Mouse (Mus musculus) hindbrain, embryonic 13.5 days (tissue): Measurements from ENCODE around the gene Snx25. TPM values are rescaled to one million over a fixed set of nuclear protein-coding genes. Genes with fewer than 3 reads are reported as not detected.
"Not testable (repeated sequence)": the region's sequence is repeated elsewhere in the genome, so short reads cannot be mapped to it uniquely, and the experiment has no call there.

ENCODE experiments used
- ATAC-seq: fragments of 200-750 bp; cut with Nextera tagmentation; 2 replicates; pipeline ENCODE4 v1.8.0; 2017; ENCODE audit warnings: moderate TSS enrichment; ENCODE audit not compliant: low FRiP score
- H3K27ac ChIP-seq: fragments of 300-500 bp; sonication (generic); 2 replicates; pipeline ENCODE4 v1.5.1; 2015; ENCODE audit warnings: inconsistent platforms, mild to moderate bottlenecking, moderate library complexity
- H3K27me3 ChIP-seq: fragments of 300-500 bp; sonication (generic); 2 replicates; pipeline ENCODE4 v1.6.1; 2015; ENCODE audit warnings: mild to moderate bottlenecking, inconsistent platforms
- H3K36me3 ChIP-seq: fragments of 300-500 bp; sonication (generic); 2 replicates; pipeline ENCODE4 v1.6.1; 2015; ENCODE audit warnings: mild to moderate bottlenecking, inconsistent platforms
- H3K4me1 ChIP-seq: fragments of 300-500 bp; sonication (generic); replicated peaks from 2 replicates; pipeline ENCODE4 v1.6.1; 2015; ENCODE audit warnings: inconsistent platforms
- H3K4me2 ChIP-seq: fragments of 300-500 bp; sonication (generic); 2 replicates; pipeline ENCODE4 v1.6.1; 2015; ENCODE audit warnings: inconsistent platforms, mild to moderate bottlenecking, moderate library complexity
- H3K4me3 ChIP-seq: fragments of 300-500 bp; sonication (generic); 2 replicates; pipeline ENCODE4 v1.5.1; 2015; ENCODE audit warnings: mild to moderate bottlenecking, inconsistent platforms
- H3K9ac ChIP-seq: fragments of 300-500 bp; sonication (generic); 2 replicates; pipeline ENCODE4 v1.6.1; 2015; ENCODE audit warnings: mild to moderate bottlenecking, inconsistent platforms
- H3K9me3 ChIP-seq: fragments of 300-500 bp; sonication (generic); 2 replicates; pipeline ENCODE4 v1.6.1; 2016; ENCODE audit warnings: inconsistent platforms
- WGBS: fragments of 180-500 bp; shearing (Covaris S2); methylation state at CpG from one replicate; pipeline ENCODE4 v1.1.7; 2015; 5-methylcytosine and 5-hydroxymethylcytosine counted together
- polyA plus RNA-seq: library from polyadenylated mRNA; unstranded; fragments of >200 nt; fragmentation: Nextera tagmentation; extraction: Ambion mirVana; gene quantifications from 2 replicates; pipeline ENCODE4 v1.2.1, GENCODE M21; 2015

Snx25 gene
- polyA plus RNA-seq, 1 experiment from 2014 or later, result 6.4 TPM

DNA sequence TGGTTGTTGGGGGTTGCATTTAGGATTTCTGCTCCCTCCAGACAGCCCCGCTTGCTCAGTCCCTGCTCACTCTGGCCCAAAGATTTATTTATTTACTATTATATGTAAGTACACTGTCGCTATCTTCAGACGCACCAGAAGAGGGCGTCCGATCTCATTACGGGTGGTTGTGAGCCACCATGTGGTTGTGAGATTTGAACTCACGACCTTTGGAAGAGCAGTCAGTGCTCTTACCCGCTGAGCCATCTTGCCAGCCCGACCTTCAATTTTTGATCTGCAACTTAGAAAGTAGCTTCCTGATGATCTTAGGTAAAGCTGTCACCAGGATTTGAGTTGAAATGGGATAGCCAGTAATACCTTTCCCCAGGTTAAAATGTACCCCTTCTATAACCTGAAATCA lies 2.2 kb downstream of the Snx25 start:
- Histone ChIP-seq H3K27me3 (peaks cover 19% of the 10 kb centered on the region), H3K4me1 (peaks cover 24% of the 10 kb centered on the region), H3K4me3 (no peak overlapping the region), H3K9me3 (no peaks in the 10 kb centered on the region), H3K9ac (no peak overlapping the region), H3K4me2 (no peak overlapping the region), H3K27ac (no peak overlapping the region), H3K36me3 (no peaks in the 10 kb centered on the region)
- WGBS, result 74% methylated on average over 9 of the region's 9 CpGs
- no peak for ATAC-seq

GRCm38 (mm10) chr8:46149306-46149705 lies 2.7 kb downstream of the Snx25 start:
- no peak overlapping the region for H3K4me3 ChIP-seq
- H3K9ac ChIP-seq, result no peak overlapping the region
- ATAC-seq, result no peak
- no peak overlapping the region for H3K4me2 ChIP-seq
- no peaks in the 10 kb centered on the region for H3K9me3 ChIP-seq
- WGBS, result 88% methylated on average over 6 of the region's 6 CpGs
- peaks cover 14% of the 10 kb centered on the region for H3K27me3 ChIP-seq
- no peaks in the 10 kb centered on the region for H3K36me3 ChIP-seq
- H3K27ac ChIP-seq, result no peak overlapping the region
- peaks cover 24% of the 10 kb centered on the region for H3K4me1 ChIP-seq

DNA sequence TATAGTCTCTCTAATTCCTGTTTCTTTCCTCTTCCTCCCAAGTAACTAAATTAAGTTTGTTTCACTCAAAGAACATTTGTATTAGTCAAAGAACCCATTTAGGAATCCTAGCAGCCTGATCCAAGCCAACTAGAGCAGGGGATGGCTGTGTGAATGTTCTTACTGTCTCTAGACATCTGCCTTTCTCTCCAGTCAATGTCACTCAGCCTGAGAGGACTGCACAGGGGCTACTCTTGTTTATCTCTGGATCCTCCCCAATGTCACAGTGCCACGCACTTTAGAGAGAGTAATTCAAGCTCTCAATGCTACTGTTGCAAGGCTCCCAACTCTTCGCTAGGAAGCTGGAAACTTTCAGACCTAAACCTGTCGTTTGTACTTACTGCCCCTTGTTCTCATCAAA lies 5.8 kb downstream of the Snx25 start:
- no peak for ATAC-seq
- Histone ChIP-seq H3K4me2 (no peak overlapping the region), H3K9me3 (no peaks in the 10 kb centered on the region), H3K9ac (no peak overlapping the region), H3K4me3 (no peak overlapping the region), H3K27ac (no peak overlapping the region), H3K27me3 (peaks cover 6% of the 10 kb centered on the region; the same call in 1 of the 2 replicates), H3K36me3 (no peaks in the 10 kb centered on the region), H3K4me1 (peaks cover 19% of the 10 kb centered on the region)
- WGBS, result 48% methylated on average over 3 of the region's 3 CpGs

- H3K4me3 ChIP-seq, result no peak overlapping the region
- H3K27ac ChIP-seq, result no peak overlapping the region
- no peaks in the 10 kb centered on the region for H3K36me3 ChIP-seq
- no peak overlapping the region for H3K4me2 ChIP-seq
- no peaks in the 10 kb centered on the region for H3K9me3 ChIP-seq
- no peak overlapping the region for H3K9ac ChIP-seq
- peaks cover 7% of the 10 kb centered on the region for H3K4me1 ChIP-seq
- no peaks in the 10 kb centered on the region for H3K27me3 ChIP-seq
- WGBS, result 56% methylated on average over 1 of the region's 1 CpGs
- no peak for ATAC-seq
These were observed 8.0 kb downstream of the Snx25 start for GRCm38 (mm10) chr8:46143924-46144323.

DNA sequence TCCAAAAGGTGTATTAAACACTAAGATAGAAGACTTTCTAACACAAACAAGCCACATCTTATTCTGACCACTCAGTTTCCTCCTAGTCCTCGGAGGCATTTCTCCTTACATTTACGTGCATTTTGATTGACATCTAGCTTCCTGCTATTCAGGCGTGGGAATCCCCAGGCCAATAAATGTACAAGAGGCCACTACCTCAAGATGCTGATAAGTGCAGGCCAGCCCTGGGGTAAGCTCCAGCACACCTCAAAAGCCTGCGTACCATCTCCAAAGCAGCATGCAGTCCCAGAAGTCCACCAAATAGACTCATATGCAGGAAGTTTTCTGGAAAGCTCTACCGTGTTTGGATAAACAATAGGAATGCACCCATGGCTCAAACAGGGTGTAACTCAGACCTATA lies 8.5 kb downstream of the Snx25 start:
- 73% methylated on average over 5 of the region's 5 CpGs for WGBS
- Histone ChIP-seq H3K9me3 (no peaks in the 10 kb centered on the region), H3K4me3 (no peak overlapping the region), H3K4me2 (no peak overlapping the region), H3K9ac (no peak overlapping the region), H3K4me1 (peaks cover 7% of the 10 kb centered on the region), H3K36me3 (no peaks in the 10 kb centered on the region), H3K27ac (no peak overlapping the region), H3K27me3 (no peaks in the 10 kb centered on the region)
- ATAC-seq, result no peak

- no peaks in the 10 kb centered on the region for H3K36me3 ChIP-seq
- no peak for ATAC-seq
- H3K4me1 ChIP-seq, result peaks cover 7% of the 10 kb centered on the region
- no peaks in the 10 kb centered on the region for H3K27me3 ChIP-seq
- H3K9me3 ChIP-seq, result no peaks in the 10 kb centered on the region
- WGBS, result 97% methylated on average over 4 of the region's 4 CpGs
- H3K4me2 ChIP-seq, result no peak overlapping the region
- no peak overlapping the region for H3K4me3 ChIP-seq
- no peak overlapping the region for H3K27ac ChIP-seq
- no peak overlapping the region for H3K9ac ChIP-seq
These were observed 9.4 kb downstream of the Snx25 start for GRCm38 (mm10) chr8:46142498-46143081.

- WGBS, result 90% methylated on average over 3 of the region's 3 CpGs
- no peak overlapping the region for H3K4me3 ChIP-seq
- ATAC-seq, result no peak
- no peaks in the 10 kb centered on the region for H3K36me3 ChIP-seq
- H3K4me1 ChIP-seq, result peaks cover 3% of the 10 kb centered on the region
- no peak overlapping the region for H3K9ac ChIP-seq
- no peak overlapping the region for H3K4me2 ChIP-seq
- H3K27me3 ChIP-seq, result no peaks in the 10 kb centered on the region
- no peak overlapping the region for H3K27ac ChIP-seq
- no peaks in the 10 kb centered on the region for H3K9me3 ChIP-seq
These were observed 10.3 kb downstream of the Snx25 start for GRCm38 (mm10) chr8:46141688-46142087.

DNA sequence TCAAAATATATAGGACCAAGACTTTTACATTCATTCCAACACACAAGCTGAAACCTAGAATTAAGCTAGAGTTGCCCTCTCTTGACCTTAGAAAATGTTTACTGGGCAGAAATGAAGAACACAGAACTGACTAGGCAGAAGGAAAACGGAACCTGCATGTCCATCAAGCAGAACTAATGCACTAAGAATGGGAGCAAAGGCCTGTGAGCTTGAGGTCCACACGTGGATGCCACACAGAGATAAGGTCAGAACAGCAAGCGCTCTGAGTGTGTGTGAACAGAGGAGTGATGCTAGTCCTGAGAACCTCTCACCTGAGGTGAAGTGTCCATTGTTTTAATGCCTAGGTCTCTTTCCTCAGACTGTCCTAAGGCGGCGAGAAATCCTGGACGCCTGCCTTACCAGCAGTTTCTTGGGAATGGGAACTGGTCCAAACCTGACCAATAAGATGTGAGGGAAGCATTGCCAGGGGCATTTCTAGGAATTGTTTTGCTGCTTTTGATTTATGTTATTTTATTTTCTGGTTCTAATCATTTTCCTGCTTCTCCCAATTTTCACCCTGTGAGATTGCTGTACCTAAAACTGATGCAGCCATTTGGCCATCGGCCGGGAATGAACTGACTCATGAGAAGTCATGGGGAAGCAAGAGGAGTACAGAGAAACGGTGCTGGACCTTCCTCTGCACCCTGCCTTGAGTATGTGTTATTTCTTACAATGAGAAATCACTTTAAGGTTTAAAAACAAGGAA lies 11.4 kb downstream of the Snx25 start:
- no peak overlapping the region for H3K4me2 ChIP-seq
- no peak overlapping the region for H3K9ac ChIP-seq
- no peaks in the 10 kb centered on the region; the same call in none of the 2 replicates for H3K4me1 ChIP-seq
- H3K4me3 ChIP-seq, result no peak overlapping the region
- no peaks in the 10 kb centered on the region for H3K27me3 ChIP-seq
- H3K36me3 ChIP-seq, result 0 out of 2 replicates have a peak, but pooled peaks cover 3% of the 10 kb centered on the region
- no peak for ATAC-seq
- H3K27ac ChIP-seq, result no peak overlapping the region
- H3K9me3 ChIP-seq, result no peaks in the 10 kb centered on the region
- WGBS, result 83% methylated on average over 9 of the region's 9 CpGs

DNA sequence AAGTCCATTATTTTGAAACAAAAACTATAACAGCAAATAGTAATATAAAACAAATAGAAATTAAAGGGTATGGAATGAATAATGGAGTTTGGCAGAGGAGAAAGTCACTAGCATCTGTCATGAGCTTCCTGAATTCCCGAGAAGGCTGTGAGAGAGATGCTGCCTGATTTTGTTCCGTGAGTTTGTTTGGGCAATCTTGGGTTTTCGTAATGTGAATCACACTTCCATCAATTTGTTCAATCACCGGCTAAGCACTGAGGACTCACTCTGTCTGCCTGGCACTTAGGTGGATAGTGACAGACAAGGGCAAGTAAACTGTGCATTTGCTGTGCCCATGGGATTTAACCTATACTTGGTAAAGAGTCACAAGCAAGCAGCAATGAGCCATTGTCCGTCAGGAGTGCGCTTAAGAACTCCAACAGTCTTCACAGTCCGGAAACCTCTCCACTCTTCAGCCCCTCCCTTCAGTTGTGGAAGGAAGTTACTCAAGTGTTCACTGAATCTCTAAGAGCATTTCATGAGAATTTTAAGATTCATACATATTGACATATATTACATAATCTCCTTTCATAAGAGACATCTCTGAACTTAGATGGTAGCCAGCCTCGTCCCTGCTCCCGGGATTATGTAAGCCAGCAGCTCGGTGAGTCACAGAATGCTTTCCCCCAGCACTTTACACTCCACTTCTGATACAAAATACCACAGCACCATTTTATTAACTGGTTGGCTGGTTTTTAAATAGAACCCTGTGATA lies 13.9 kb downstream of the Snx25 start:
- Histone ChIP-seq H3K4me3 (no peak overlapping the region), H3K36me3 (peaks cover 12% of the 10 kb centered on the region), H3K9ac (no peak overlapping the region), H3K4me2 (no peak overlapping the region), H3K27me3 (no peaks in the 10 kb centered on the region), H3K27ac (no peak overlapping the region), H3K4me1 (no peaks in the 10 kb centered on the region; the same call in 1 of the 2 replicates), H3K9me3 (peaks cover 3% of the 10 kb centered on the region; the same call in 1 of the 2 replicates)
- ATAC-seq, result no peak
- WGBS, result 90% methylated on average over 10 of the region's 10 CpGs

- Histone ChIP-seq H3K9me3 (peaks cover 3% of the 10 kb centered on the region; the same call in 1 of the 2 replicates), H3K27me3 (no peaks in the 10 kb centered on the region), H3K36me3 (peaks cover 14% of the 10 kb centered on the region), H3K4me2 (no peak overlapping the region), H3K4me1 (no peaks in the 10 kb centered on the region), H3K27ac (no peak overlapping the region), H3K9ac (no peak overlapping the region), H3K4me3 (no peak overlapping the region)
- whole genome bisulfite sequencing, result 98% methylated on average over 1 of the region's 1 CpGs
- no peak for ATAC-seq
These were observed 14.6 kb downstream of the Snx25 start for GRCm38 (mm10) chr8:46137336-46137735.

DNA sequence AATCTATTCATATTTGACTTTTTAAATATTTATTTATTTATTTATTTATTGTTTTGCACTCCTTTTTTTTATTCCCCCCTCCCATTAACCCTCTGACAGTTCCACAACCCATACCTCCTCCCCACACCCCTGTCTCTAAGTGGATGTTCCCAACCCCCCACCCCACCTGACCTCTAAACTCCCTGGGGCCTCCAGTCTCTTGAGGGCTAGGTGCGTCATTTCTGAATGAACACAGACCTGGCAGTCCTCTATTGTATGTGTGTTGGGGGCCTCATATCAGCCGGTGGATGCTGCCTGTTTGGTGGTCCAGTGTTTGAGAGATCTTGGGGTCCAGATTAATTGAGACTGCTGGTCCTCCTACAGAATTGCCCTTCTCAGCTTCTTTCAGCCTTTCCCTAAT lies 16.4 kb downstream of the Snx25 start:
- not testable (repeated sequence) for H3K4me3 ChIP-seq, H3K27ac ChIP-seq, ATAC-seq, H3K4me2 ChIP-seq, H3K4me1 ChIP-seq, H3K9me3 ChIP-seq, H3K9ac ChIP-seq, H3K27me3 ChIP-seq
- 94% methylated on average over 2 of the region's 2 CpGs for WGBS
- H3K36me3 ChIP-seq, result peaks cover 14% of the 10 kb centered on the region

DNA sequence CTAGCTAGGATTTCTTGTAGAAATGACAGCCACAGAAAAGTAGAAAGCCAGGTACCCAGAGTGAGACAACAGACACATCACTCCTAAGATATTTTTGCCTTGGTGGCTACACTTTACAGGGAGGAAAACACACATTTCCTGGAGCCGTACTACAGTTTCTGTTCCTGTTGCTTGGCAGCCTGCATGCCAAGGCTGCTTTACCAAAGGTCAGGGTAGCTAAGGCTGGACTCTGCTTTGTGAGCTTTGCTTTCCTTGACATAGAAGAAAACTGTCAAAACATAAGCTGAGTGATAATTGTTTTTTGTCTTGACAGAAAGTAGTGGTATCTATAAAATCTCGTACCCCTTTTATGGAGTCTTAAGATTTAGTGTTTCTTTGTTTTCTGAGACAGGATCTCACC lies 21.5 kb downstream of the Snx25 start:
- Histone ChIP-seq H3K4me3 (no peak overlapping the region), H3K4me1 (no peaks in the 10 kb centered on the region), H3K27ac (no peak overlapping the region), H3K9me3 (peaks cover 3% of the 10 kb centered on the region; the same call in 1 of the 2 replicates), H3K4me2 (no peak overlapping the region), H3K9ac (no peak overlapping the region), H3K27me3 (no peaks in the 10 kb centered on the region), H3K36me3 (peaks cover 11% of the 10 kb centered on the region)
- 89% methylated on average over 2 of the region's 2 CpGs for WGBS
- no peak for ATAC-seq
